Mouse (Mus musculus) E14TG2a.4 (cell line): Measurements from ENCODE around the gene Adam10.

Source experiments
- CTCF ChIP-seq: conservative IDR thresholded peaks from 2 replicates; pipeline ENCODE4 v1.5.1; 2014; ENCODE audit warnings: low read length
- NANOG ChIP-seq: IDR thresholded peaks from 2 replicates; pipeline ENCODE4 v1.6.1; 2014; ENCODE audit warnings: borderline replicate concordance, low read length, mixed read lengths
- POU5F1 ChIP-seq: IDR thresholded peaks from 2 replicates; pipeline ENCODE4 v1.6.1; 2014; ENCODE audit warnings: low read length, borderline replicate concordance

DNA sequence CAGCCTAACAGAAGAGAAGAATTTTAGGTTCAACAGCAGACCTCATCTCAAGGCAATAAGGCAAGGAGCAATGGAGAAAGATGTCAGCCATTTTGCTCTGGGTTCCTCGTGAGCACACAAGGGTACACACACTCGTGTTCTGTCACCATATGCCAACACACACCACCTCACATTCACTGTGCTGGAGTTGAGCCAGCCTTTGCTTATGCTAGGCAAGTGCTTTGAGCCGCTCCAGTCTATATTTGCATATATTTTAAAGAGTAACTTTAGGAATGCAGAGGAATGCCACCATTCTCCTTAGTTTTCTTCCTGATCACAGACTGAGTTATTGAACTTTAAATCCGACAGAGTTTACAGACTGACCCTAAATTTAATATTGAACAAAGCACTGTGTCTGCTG, 111.8 kb downstream of the Adam10 start:
- TF ChIP-seq CTCF: no peak
- TF ChIP-seq NANOG: no peak
- no peak for TF ChIP-seq POU5F1
